Mouse (Mus musculus) limb, embryonic 14.5 days (tissue): ENCODE results near the gene Hagh. TPM values are rescaled to one million over a fixed set of nuclear protein-coding genes. Genes with fewer than 3 reads are reported as not detected.

Experiments used
- ATAC-seq: fragments of 200-750 bp; cut with Nextera tagmentation; 2 replicates; pipeline ENCODE4 v1.8.0; 2017; ENCODE audit warnings: low read depth, moderate number of reproducible peaks, moderate TSS enrichment; ENCODE audit not compliant: low FRiP score
- DNase-seq: peaks from one replicate; pipeline ENCODE4 v3.0.0-alpha.2; 2015; ENCODE audit warnings: low spot score
- H3K27ac ChIP-seq: fragments of 300-500 bp; sonication (generic); replicated peaks from 2 replicates; pipeline ENCODE4 v1.5.1; 2014; ENCODE audit warnings: low read depth, mild to moderate bottlenecking, low read length, moderate library complexity, mixed read lengths
- H3K27me3 ChIP-seq: fragments of 300-500 bp; sonication (generic); 2 replicates; pipeline ENCODE4 v1.6.1; 2014; ENCODE audit warnings: low read length, mixed read lengths; ENCODE audit not compliant: control insufficient read depth, insufficient read depth
- H3K36me3 ChIP-seq: fragments of 300-500 bp; sonication (generic); 2 replicates; pipeline ENCODE4 v1.6.1; 2014; ENCODE audit warnings: mild to moderate bottlenecking, low read length, moderate library complexity, mixed read lengths; ENCODE audit not compliant: control insufficient read depth, insufficient read depth
- H3K4me1 ChIP-seq: fragments of 300-500 bp; sonication (generic); 2 replicates; pipeline ENCODE4 v1.6.1; 2014; ENCODE audit warnings: antibody characterized with exemption, low read length, mixed read lengths; ENCODE audit not compliant: control insufficient read depth, insufficient read depth
- H3K4me2 ChIP-seq: fragments of 300-500 bp; sonication (generic); replicated peaks from 2 replicates; pipeline ENCODE4 v1.6.1; 2014; ENCODE audit warnings: low read depth, mild to moderate bottlenecking, low read length, moderate library complexity; ENCODE audit not compliant: severe bottlenecking
- H3K4me3 ChIP-seq: fragments of 300-500 bp; sonication (generic); replicated peaks from 2 replicates; pipeline ENCODE4 v1.5.1; 2014; ENCODE audit warnings: low read length
- H3K9ac ChIP-seq: fragments of 300-500 bp; sonication (generic); 2 replicates; pipeline ENCODE4 v1.6.1; 2014; ENCODE audit warnings: mild to moderate bottlenecking, low read depth, low read length, moderate library complexity; ENCODE audit not compliant: severe bottlenecking
- H3K9me3 ChIP-seq: fragments of 300-500 bp; sonication (generic); 2 replicates; pipeline ENCODE4 v1.6.1; 2016; ENCODE audit warnings: low read length; ENCODE audit not compliant: control insufficient read depth
- POLR2A ChIP-seq: fragments of 200-500 bp; IDR thresholded peaks from 2 replicates; pipeline ENCODE4 v1.8.0; 2012; ENCODE audit warnings: inconsistent platforms, mild to moderate bottlenecking, moderate library complexity, borderline replicate concordance; ENCODE audit not compliant: insufficient read depth, insufficient read length; ENCODE audit errors: extremely low read depth
- WGBS: fragments of 180-500 bp; shearing (Covaris S2); extraction: QIAGEN DNeasy Blood & Tissue Kit; methylation state at CpG from one replicate; pipeline ENCODE4 v1.1.7; 2014; 5-methylcytosine and 5-hydroxymethylcytosine counted together
- polyA plus RNA-seq, 2 experiments: library from polyadenylated mRNA; depleted of rRNA in 1 of 2; stranded (reverse) in 1 of 2; unstranded in 1 of 2; fragments of >200 nt; fragmentation: Nextera tagmentation in 1 of 2; extraction: Ambion mirVana in 1 of 2; gene quantifications; 2 replicates each; pipeline versions ENCODE4 v1.2.1 to v1.2.3; 2012 to 2014

Hagh gene
- polyA plus RNA-seq, 2 experiments = 25.7 to 35.4 TPM

- 90% methylated on average over 8 of the region's 8 CpGs for WGBS
- no peak for TF ChIP-seq POLR2A
- Histone ChIP-seq H3K27ac (no peak overlapping the region), H3K4me3 (no peak overlapping the region), H3K27me3 (no peaks in the 10 kb centered on the region), H3K36me3 (peaks cover 33% of the 10 kb centered on the region), H3K9ac (no peak overlapping the region), H3K4me2 (no peak overlapping the region), H3K4me1 (no peaks in the 10 kb centered on the region), H3K9me3 (no peaks in the 10 kb centered on the region)
- ATAC-seq (no peak), DNase-seq (no peak)
Measured at GRCm38 (mm10) chr17:24857831-24858470, 18.0 kb downstream of the Hagh start.

- no peak overlapping the region for H3K27ac ChIP-seq
- ATAC-seq = no peak
- H3K9me3 ChIP-seq = no peaks in the 10 kb centered on the region
- 89% methylated on average over 6 of the region's 6 CpGs for WGBS
- H3K4me2 ChIP-seq = no peak overlapping the region
- peaks cover 30% of the 10 kb centered on the region for H3K36me3 ChIP-seq
- DNase-seq = no peak
- no peaks in the 10 kb centered on the region for H3K4me1 ChIP-seq
- H3K27me3 ChIP-seq = no peaks in the 10 kb centered on the region
- no peak overlapping the region for H3K4me3 ChIP-seq
- H3K9ac ChIP-seq = no peak overlapping the region
- TF ChIP-seq POLR2A = no peak
Measured at GRCm38 (mm10) chr17:24858967-24859366, 19.0 kb downstream of the Hagh start.

GRCm38 (mm10) chr17:24860076-24860475, 20.1 kb downstream of the Hagh start:
- DNase-seq (no peak), ATAC-seq (no peak)
- H3K27me3 ChIP-seq = no peaks in the 10 kb centered on the region
- no peak overlapping the region for H3K4me2 ChIP-seq
- H3K9me3 ChIP-seq = no peaks in the 10 kb centered on the region
- H3K36me3 ChIP-seq = peaks cover 29% of the 10 kb centered on the region
- 90% methylated on average over 8 of the region's 8 CpGs for WGBS
- no peak overlapping the region for H3K9ac ChIP-seq
- no peaks in the 10 kb centered on the region for H3K4me1 ChIP-seq
- no peak overlapping the region for H3K27ac ChIP-seq
- no peak overlapping the region for H3K4me3 ChIP-seq
- TF ChIP-seq POLR2A = no peak

GRCm38 (mm10) chr17:24861785-24862184, 21.8 kb downstream of the Hagh start:
- Histone ChIP-seq H3K4me1 (no peaks in the 10 kb centered on the region), H3K4me2 (no peak overlapping the region), H3K36me3 (peaks cover 28% of the 10 kb centered on the region), H3K9ac (no peak overlapping the region), H3K27ac (no peak overlapping the region), H3K27me3 (no peaks in the 10 kb centered on the region), H3K9me3 (no peaks in the 10 kb centered on the region), H3K4me3 (no peak overlapping the region)
- WGBS = 96% methylated on average over 3 of the region's 3 CpGs
- DNase-seq (no peak), ATAC-seq (no peak)
- no peak for TF ChIP-seq POLR2A

- WGBS = 89% methylated on average over 8 of the region's 8 CpGs
- no peak within 1 kb of the TSS for H3K4me3 ChIP-seq
- no peak within 1 kb of the TSS for H3K9ac ChIP-seq
- no peak for ATAC-seq
- DNase-seq = no peak
- H3K36me3 ChIP-seq = peaks cover 26% of the 10 kb centered on the region
- TF ChIP-seq POLR2A = no peak
- no peaks in the 10 kb centered on the region for H3K27me3 ChIP-seq
- no peaks in the 10 kb centered on the region for H3K4me1 ChIP-seq
- no peaks in the 10 kb centered on the region for H3K9me3 ChIP-seq
- H3K27ac ChIP-seq = no peak within 1 kb of the TSS
- no peak within 1 kb of the TSS for H3K4me2 ChIP-seq
Measured at GRCm38 (mm10) chr17:24865776-24866175, 25.8 kb downstream of the Hagh start, which contains the start of gene Igfals. Igfals (plus strand) TSS chr17:24865997.
